Comparison of ENCODE assay signal across 8 mouse cellular contexts in the genomic region with DNA sequence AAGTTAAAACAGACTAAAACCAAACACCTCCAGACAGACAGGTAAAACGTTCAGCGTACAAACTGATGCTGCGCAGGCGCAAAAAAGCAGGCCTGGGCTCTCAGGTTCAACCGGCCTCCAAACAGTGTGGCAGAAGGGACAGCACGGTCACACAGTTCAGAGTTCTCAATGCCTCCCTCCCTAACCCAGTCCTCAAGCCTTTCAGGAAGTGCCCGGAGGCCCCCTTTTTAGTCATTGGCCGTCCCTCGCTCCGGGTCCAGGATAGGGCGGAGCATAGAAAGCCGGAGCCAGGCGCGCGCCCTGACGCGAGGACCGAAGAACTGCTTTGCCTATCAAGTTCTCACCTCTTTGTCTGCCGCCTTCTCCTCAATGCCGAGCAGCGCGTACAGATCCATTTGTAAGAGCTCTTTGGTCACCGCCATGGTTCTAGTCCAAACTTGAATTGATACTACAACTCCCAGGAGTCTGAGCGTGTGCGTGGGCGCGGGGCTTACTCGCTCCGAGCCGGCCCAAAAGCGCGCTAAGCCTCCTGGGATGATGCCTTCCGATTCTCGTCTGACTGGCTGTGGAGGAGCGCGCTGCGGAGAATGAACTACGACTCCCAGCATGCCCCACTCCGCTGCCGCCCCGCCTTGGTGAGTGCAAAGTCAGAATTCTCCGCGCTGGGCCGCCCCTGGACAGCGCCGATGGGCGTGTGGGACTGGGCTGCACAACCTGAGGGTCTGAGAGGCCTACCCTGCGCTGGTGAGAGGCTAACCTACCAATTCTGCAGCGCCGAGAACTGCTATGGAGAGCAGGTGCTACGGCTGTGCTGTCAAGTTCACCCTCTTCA. TPM values are rescaled to one million over a fixed set of nuclear protein-coding genes. Genes with fewer than 3 reads are reported as not detected.
DNase-seq lines count a peak whose midpoint lies in the region; ATAC-seq and TF ChIP-seq lines count a peak whose summit lies in the region.

Gene Zfyve19, plus strand, starts transcription at position 274 of the 832 bp plus-strand sequence.
Gene Dnajc17, minus strand, starts transcription at position 452 of the 832 bp plus-strand sequence.

- H3K4me3 ChIP-seq in gastrocnemius, adult 2 months, result peak within 1 kb of the TSS; percentile 76
- peak within 1 kb of the TSS; percentile 77 for H3K4me3 ChIP-seq in hindbrain, postnatal 0 days (ENCODE audit: low read length)
- H3K4me3 ChIP-seq in left cerebral cortex, adult 2 months, result peak within 1 kb of the TSS; percentile 72

- under 1% methylated on average over 51 of the region's 51 CpGs for WGBS in hindbrain, postnatal 0 days

- peak; percentile 93 for ATAC-seq in common myeloid progenitor, adult 5-6 weeks (replicated peaks; ENCODE audit: low read depth, poor library complexity, severe bottlenecking)
- ATAC-seq in hindbrain, postnatal 0 days, result peak; percentile 98
- peak; percentile 95 for ATAC-seq in megakaryocyte, adult 5-6 weeks (ENCODE audit: poor library complexity, severe bottlenecking)

- peak within 1 kb of the TSS; percentile 74 for H3K4me2 ChIP-seq in hindbrain, postnatal 0 days (ENCODE audit: low read depth, low read length)

- H3K9me3 ChIP-seq in hindbrain, postnatal 0 days (ENCODE audit: low read length), result no peaks in the 10 kb centered on the region

- TF ChIP-seq CTCF in gastrocnemius, adult 2 months (IDR thresholded peaks at IDR 0.05), result no peak
- TF ChIP-seq CTCF in hindbrain, postnatal 0 days (IDR thresholded peaks at IDR 0.05; ENCODE audit: low read depth), result no peak; the same call in 1 of the 2 replicates
- TF ChIP-seq CTCF in left cerebral cortex, adult 2 months (IDR thresholded peaks at IDR 0.05), result no peak

- intact Hi-C loops in gastrocnemius, adult 2 months (cut with DNase I), result no loop called here
- intact Hi-C loops in left cerebral cortex, adult 2 months (cut with DNase I), result loop anchor here (2.0 kb wide), 1 partner anchor 80 kb away; the partner anchor contains the start of gene Vps18

- H3K27me3 ChIP-seq in hindbrain, postnatal 0 days (ENCODE audit: insufficient read depth, low read length), result no peaks in the 10 kb centered on the region

- peak within 1 kb of the TSS; percentile 94 for H3K27ac ChIP-seq in gastrocnemius, adult 2 months
- peak within 1 kb of the TSS; percentile 87 for H3K27ac ChIP-seq in hindbrain, postnatal 0 days
- H3K27ac ChIP-seq in left cerebral cortex, adult 2 months, result peak within 1 kb of the TSS; percentile 89

- peak within 1 kb of the TSS; percentile 66 for H3K9ac ChIP-seq in hindbrain, postnatal 0 days (replicated peaks; ENCODE audit: low read length)

- DNase-seq in ZHBTc4 (ENCODE audit: low read depth, low spot score), result peak; percentile 98
- peak; percentile 97 for DNase-seq in gastrocnemius, adult 2 months
- peak; percentile 99 for DNase-seq in hindbrain, postnatal 0 days (ENCODE audit: low spot score)
- peak; percentile 96 to 97 for DNase-seq in left cerebral cortex, adult 2 months (ENCODE audit: extremely low spot score in 1 of 2, low spot score in 2 of 2)
- peak; percentile 98 to 99 for DNase-seq in right cerebral cortex, adult 2 months (ENCODE audit: low spot score in 2 of 2)
- DNase-seq in urinary bladder, postnatal 14 days (ENCODE audit: low spot score), result peak; percentile 96

- H3K4me1 ChIP-seq in hindbrain, postnatal 0 days (ENCODE audit: insufficient read depth, low read length), result peaks cover 4% of the 10 kb centered on the region

- peaks cover 27% of the 10 kb centered on the region for H3K36me3 ChIP-seq in hindbrain, postnatal 0 days (ENCODE audit: insufficient read depth, low read length)

RNA-seq across cellular contexts. Expression of gene Zfyve19, which starts in this region (rescaled TPM):
- total RNA-seq in common myeloid progenitor, adult 5-6 weeks (2017), result 51.6 and 59.1 TPM in 2 replicates
- 10 to 100 TPM; 13.3 to 13.9 TPM for total RNA-seq in gastrocnemius, adult 2 months (2021)
- 26.2 and 35.1 TPM in 2 replicates for total RNA-seq in hindbrain, postnatal 0 days (2014; rRNA removed)
- 50.2 and 53.1 TPM in 2 replicates for polyA plus RNA-seq in hindbrain, postnatal 0 days (2015; fragmentation: Nextera tagmentation; extraction: Ambion mirVana)
- total RNA-seq in left cerebral cortex, adult 2 months (2021), result 10 to 100 TPM; 38.0 to 41.9 TPM
- total RNA-seq in megakaryocyte, adult 5-6 weeks (2015), result 16.4 and 21.6 TPM in 2 replicates
- total RNA-seq in megakaryocyte, adult 5-6 weeks (2017), result 30.7 and 39.8 TPM in 2 replicates

RNA-seq across cellular contexts. Expression of gene Dnajc17, which starts in this region (rescaled TPM):
- 41.5 and 46.6 TPM in 2 replicates for total RNA-seq in common myeloid progenitor, adult 5-6 weeks (2017)
- 1 to 10 TPM; 6.6 to 8.6 TPM for total RNA-seq in gastrocnemius, adult 2 months (2021)
- 3.0 and 7.1 TPM in 2 replicates for total RNA-seq in hindbrain, postnatal 0 days (2014; rRNA removed)
- polyA plus RNA-seq in hindbrain, postnatal 0 days (2015; fragmentation: Nextera tagmentation; extraction: Ambion mirVana), result 20.3 and 21.9 TPM in 2 replicates
- 10 to 100 TPM; 15.5 to 19.3 TPM for total RNA-seq in left cerebral cortex, adult 2 months (2021)
- 22.8 and 24.1 TPM in 2 replicates for total RNA-seq in megakaryocyte, adult 5-6 weeks (2015)
- 46.7 and 50.7 TPM in 2 replicates for total RNA-seq in megakaryocyte, adult 5-6 weeks (2017)

Comparison
In these comparisons a context has a peak if more than half of its experiments do, and no peak if none do; other contexts are left out.
1. Peak in every context shown above with its lines: DNase-seq, ATAC-seq, H3K4me3 ChIP-seq and H3K27ac ChIP-seq.